Mouse (Mus musculus) adrenal gland, adult 18-20 months (tissue): Measurements from ENCODE around the gene Ap1s1. TPM values are rescaled to one million over a fixed set of nuclear protein-coding genes. Genes with fewer than 3 reads are reported as not detected.
A peak's percentile ranks its signal among the peaks of the same experiment; 100 is the strongest.

ENCODE experiments used
- DNase-seq, 2 experiments: peaks; one replicate each; pipeline ENCODE4 v3.0.0; 2021 to 2022; ENCODE audit warnings: low spot score in 2 of 2
- total RNA-seq, 2 experiments: library from RNA; stranded (reverse); gene quantifications; 1 replicate in 1 of 2; 2 replicates in 1 of 2; pipeline ENCODE4 v1.2.3; 2021

Gene Ap1s1
- total RNA-seq, 2 experiments from 2014 or later = 90.6 to 96.8 TPM

DNA sequence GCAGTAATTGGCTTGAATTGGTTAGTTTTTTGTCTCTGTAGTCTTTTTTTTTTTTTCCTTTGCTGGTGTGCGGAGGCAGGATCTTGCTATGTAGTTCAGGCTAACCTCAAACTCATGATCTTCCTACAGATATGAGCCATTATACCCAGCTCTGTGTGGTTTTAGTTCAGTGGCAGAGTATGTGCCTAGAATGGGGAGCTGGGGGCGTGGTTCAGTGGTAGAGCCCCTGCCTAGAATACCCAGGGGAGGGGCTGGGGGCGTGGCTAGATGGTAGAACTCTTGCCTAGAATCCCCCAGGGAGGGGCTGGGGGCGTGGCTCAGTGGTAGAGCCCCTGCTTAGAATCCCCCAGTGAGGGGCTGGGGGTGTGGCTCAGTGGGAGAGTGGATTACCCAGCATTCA lies 22.8 kb upstream of the Ap1s1 start:
- DNase-seq = no peak

GRCm38 (mm10) chr5:137065923-137066322 lies 20.0 kb upstream of the Ap1s1 start:
- no peak for DNase-seq

DNA sequence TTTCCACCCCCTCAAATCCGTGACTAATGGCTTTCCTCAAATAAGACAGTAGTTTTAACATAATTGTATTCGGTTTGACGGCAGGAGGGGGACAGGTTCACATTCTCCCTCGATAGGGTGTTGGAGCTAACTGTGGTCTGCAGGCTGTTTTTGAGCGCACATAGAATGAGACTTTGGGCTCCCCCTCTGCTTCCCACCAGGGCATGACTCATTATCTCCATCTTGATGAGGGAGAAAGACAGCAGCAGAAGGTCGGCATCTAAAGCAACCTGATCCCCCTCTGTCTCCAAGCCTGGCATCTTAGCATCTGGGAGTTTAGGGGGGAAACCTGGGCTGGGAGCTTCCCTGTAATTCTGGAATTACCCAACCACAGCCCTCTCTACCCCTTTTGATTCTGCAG lies 19.5 kb upstream of the Ap1s1 start:
- DNase-seq = no peak

DNA sequence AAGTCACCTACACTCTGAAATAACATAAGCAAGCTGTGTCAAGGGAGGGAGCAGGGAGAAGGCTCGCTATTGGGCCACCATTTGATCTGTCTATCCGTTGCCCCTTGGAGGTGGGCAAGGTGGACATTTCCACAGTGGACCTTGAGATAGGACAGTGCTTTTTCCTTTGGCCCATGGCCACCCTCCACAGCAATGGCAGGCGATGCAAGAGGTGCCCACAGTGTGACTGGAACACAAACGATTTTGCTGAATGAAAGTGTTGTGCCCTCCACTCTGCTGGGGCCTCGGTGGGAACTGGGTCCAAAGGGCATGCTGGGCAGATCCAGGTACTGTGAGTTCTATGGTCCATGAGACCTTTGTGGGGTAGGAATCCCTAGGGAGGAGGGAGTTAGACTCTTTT lies 16.7 kb upstream of the Ap1s1 start:
- no peak for DNase-seq

DNA sequence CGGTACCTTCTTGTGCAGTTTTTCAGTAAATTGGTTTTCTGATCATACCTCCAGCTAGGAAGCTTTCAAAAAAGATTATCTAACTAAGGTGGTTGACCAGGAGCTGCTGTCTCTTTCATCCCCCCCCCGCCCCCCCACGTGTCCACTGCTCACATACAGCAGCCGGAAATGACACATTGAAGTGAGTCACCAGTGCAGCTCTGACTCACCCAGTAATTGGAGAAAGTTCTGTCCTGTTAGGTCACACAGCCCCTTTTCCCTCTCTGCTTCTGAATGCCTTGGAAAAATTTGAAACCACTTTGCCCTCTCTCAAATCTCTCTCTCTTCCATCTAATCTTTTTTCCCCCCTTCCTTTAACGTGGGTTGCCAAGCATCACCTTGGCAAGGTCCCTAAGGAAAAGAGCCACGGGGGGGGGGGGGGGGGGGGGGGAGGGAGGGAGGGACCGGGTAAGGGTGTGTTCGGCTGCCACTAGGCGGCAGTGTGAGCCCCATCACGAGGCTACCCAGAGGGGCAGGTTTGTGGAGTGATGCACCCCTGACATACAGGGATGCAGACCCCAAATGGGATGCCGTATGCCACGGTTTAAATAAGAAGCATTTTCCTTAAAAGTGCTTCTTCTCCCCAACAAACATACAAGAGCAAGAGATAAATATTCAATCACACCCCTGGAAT lies 16.0 kb upstream of the Ap1s1 start:
- peak; percentile 50 to 72 for DNase-seq

DNA sequence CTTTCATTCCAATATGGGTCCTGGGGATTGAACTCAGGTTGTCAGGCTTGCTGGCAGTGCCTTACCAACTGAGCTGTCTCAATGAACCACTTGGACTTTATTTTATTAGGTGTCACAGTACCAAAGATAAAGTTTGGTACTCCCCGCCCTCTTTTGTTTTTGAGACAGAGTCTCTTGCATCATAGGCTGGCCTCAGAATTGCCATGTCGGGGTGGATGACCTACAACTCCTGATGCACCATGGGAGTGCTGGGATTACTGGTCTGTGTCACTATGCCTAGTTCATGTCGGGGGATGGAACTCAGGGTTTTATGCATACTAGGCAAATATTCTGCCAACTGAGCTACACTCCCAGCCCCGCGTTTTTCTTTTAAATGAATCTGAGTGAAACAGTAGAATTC lies 8.9 kb upstream of the Ap1s1 start:
- DNase-seq = no peak

GRCm38 (mm10) chr5:137054299-137054698 lies 8.4 kb upstream of the Ap1s1 start:
- no peak for DNase-seq

DNA sequence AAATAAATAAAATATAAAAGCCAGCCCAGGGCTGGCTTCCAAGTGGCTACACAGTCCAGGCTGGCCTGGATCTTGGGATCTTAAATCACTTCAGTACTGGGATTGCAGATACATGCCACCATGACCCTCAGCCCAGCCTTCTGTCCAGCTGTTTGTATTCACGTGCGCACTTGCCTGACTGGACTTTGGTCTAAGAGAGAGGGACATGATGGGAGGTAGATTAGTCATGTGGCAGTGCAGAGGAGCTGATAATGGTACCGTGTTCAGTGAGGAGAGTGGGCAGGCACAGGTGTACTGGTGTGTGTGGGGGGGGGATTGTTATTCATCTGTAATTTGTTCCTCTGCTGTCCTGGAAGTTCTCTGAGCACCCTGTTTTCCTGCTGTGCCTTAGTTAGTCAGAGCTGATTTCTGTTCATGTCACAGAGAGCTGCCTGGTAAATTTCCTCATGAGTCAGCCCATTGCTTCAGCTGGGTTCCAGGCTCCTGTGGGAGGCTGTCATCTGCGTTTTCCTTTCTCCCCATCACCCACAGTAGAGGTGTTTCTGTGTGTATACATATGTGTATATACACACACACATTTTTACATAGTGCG lies 6.1 kb upstream of the Ap1s1 start:
- no peak for DNase-seq

DNA sequence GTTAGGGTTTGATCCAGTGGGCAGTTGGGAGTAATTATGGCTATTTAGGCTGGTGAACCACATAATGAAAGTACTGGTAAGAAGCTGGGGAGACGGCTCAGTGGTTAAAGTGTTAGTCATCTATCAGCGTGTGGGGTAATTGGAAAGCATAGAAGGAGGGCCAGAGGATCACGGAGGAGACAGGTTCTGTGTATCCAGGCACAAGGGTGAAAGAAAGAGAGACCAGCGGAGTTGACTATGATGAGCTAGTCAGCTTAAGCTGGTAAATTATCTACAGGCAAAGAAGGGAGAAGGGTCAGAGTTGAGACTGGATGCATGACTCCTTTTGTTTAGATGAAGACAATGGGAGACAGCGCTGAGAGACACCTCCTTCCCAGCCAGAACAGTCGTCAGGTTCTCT lies 5.2 kb upstream of the Ap1s1 start:
- DNase-seq = no peak

DNA sequence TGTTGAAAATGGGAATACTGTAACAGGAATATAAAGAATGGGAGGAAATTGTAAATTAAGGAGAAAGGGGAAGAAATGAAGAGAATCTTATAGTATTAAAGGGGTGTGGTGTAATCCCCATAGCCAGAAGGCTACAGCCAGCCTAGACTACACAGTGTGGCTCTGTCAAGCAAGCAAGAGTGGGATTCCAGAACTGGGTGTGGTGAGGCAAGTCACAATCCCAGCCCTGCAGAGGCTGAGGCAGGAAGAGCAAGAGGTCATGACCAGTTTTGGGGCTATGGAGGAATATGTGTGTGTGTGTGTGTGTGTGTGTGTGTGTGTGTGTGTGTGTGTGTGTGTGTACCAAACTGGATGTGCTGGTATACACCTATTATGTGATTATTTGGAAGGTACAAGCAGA lies 1.1 kb upstream of the Ap1s1 start:
- no peak for DNase-seq

DNA sequence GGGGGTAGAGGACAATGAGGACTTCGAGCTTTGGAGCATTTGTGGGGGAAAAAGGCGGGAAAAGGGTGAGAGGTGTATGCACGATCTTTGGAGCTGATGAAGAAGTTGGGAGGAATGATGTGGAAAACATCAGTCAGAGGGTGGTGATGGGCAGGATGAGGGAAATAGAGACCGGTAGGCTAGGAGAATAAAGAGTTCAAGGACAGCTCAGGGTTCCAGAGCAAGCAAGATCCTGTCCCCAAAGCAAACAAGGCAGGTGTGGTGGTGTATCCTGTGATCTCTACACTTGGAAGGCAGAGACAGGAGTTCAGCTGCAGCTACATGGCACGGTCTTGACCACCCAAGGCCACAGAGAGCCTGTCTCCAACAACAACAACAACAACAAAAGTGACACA lies 386 bp upstream of the Ap1s1 start:
- no peak for DNase-seq

DNA sequence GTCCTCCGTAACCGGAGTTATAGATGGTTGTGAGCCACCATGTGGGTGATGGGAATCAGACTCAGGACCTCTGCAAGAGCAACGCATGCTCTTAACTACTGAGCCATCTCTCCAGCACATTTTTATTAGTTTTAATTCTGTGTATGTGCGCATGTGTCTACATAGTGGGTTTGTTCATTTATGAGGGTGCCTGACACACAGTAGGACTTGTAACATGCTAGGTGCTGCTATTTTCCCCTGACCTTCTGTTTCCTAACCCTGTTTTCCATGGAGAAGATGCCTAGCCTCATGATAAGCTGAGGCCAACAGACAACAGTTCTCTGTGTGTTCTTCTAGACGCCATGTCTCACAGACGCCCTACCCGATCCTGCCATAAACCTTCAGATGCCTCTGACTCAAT lies 1.9 kb downstream of the Ap1s1 start:
- no peak for DNase-seq

- no peak for DNase-seq
These were observed 4.5 kb downstream of the Ap1s1 start for GRCm38 (mm10) chr5:137041442-137041841.

DNA sequence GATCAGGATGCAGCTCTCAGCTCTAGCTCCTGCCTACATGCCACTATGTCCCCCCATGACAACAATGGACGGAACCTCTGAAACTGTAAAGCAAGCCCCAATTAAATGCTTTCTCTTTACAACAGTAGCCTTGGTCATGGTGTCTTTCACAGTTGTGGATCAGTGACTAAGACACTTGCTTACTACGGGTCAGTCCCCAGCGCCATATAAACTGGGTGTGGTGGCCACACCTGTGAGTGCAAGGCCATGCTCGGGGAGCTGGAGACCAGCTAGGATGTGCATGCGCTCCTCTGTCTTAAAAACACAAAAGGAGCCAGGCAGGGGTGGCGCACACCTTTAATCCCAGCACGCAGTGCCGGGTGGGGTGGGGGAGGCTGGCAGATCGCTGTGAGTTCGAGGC lies 6.5 kb downstream of the Ap1s1 start:
- no peak for DNase-seq

DNA sequence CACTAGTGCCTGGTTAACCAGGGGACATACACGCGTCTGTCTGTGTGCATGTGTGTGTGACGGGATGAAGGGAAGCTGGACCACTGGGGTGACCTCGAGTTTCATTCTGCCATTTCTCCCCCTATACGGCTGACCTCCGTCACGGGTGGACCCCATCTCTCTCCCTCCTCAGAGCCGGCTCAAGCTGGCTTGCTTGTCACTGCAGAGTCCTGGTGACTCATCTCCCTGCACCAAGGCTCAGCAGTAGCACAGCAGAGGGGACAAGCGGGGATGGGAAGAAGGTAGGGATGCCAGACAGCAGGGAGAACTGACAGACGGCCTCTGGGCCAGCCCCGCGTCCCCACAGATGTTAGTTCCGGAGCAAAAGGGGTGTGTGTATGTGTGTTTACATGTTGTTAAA lies 9.7 kb downstream of the Ap1s1 start:
- DNase-seq = no peak

- peak; percentile 88 to 94 for DNase-seq
These were observed 13.3 kb downstream of the Ap1s1 start for GRCm38 (mm10) chr5:137032641-137033074.

GRCm38 (mm10) chr5:137032033-137032421 lies 13.9 kb downstream of the Ap1s1 start:
- no peak for DNase-seq

DNA sequence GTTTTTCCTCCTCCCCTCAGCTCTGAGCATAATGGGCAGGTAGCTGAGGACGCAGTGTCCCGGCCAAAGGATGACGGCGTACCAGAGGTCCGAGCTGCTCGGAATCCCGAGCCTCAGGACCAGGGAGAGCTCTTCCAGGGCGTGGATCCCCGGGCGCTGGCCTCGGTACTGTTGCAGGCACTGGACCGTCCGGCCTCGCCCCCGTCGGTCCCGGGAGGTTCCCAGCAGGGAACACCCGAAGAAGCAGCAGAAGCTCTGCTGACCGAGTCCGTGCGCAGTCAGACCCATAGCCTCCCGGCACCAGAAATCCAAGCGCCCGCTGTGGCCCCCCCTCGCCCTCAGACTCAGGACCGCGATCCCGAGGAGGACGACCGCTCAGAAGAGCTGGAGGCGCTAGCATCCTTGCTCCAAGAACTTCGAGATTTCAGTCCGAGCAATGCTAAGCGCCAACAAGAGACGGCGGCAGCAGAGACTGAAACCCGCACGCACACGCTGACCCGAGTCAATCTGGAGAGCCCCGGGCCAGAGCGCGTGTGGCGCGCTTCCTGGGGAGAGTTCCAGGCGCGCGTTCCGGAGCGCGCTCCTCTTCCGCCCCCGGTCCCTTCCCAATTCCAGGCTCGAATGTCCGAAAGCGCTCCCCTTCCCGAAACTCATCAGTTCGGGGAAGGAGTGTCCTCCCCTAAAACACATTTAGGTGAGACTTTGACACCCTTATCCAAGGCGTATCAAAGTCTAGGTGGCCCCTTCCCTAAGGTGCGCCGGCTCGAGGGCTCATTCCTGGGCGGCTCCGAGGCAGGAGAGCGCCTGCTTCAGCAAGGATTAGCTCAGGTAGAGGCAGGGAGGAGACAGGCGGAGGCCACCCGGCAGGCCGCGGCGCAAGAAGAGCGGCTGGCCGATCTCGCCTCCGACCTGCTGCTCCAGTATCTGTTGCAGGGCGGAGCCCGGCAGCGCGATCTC lies 14.6 kb downstream of the Ap1s1 start:
- DNase-seq = peak; percentile 37 to 39

DNA sequence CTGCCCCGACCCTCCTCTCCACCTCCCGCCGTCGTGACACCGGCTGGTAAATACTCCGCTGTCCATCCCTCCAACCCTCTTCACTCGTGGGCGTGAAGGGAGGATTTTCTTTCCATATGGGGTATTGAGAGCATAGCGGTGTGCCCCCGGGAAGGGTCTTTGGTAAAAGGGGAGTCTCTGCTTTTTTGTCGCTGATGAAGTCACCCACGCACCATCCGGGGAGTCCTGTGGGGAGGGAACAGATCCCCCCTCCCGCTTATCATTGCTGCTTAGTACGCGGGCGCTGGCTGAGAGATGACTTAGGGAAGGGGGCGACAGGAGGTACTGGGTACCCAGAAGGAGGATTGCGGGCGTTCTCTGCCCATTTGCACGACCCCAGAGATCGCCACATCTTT lies 15.5 kb downstream of the Ap1s1 start:
- DNase-seq = no peak

DNA sequence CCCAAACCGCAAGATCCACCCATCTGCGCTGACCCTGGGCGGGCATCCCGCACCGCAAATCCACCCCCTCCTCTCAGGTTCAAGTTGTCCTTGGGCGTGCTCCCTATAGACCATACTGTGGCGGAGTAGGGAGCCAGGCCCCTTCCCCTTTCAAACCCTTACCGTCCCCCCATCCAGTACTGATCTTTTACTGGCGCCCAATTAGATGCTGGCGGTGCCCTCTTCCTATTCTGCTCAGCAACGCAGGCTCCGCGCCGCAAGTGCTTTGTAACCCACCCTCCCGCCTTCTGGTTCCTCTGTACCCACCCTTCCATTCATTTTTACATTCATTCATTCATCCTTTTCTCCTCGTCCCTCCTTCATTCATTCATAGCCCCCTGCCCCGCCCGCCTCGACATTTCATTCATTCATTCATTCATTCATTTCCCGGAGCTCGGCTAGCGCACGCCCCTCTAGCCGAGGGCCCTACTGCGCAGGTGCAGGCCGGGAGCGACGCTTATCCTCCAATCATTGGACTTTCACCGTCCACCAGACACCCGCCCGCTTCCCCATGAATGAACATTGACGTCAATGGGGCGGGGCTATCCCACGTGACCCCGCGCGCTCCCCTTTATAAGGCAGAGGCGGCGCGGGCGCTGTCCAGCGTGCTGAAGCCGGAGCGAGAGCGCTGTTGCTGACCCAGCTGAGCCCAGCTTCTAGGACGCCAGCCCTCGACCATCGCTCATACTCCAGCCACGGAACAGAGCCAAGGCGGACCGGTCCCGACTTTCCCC lies 16.1 kb downstream of the Ap1s1 start:
- DNase-seq = peak; percentile 98

- no peak for DNase-seq
These were observed 16.7 kb downstream of the Ap1s1 start for GRCm38 (mm10) chr5:137029273-137029585.
